Mouse (Mus musculus) forebrain, embryonic 13.5 days (tissue): Measurements from ENCODE around the gene Pcgf1. TPM values are rescaled to one million over a fixed set of nuclear protein-coding genes. Genes with fewer than 3 reads are reported as not detected.

ENCODE experiments used
- ATAC-seq: fragments of 200-750 bp; cut with Nextera tagmentation; 2 replicates; pipeline ENCODE4 v1.8.0; 2017
- H3K27ac ChIP-seq: fragments of 300-500 bp; sonication (generic); 2 replicates; pipeline ENCODE4 v1.5.1; 2015; ENCODE audit warnings: inconsistent platforms, mild to moderate bottlenecking, moderate library complexity
- H3K27me3 ChIP-seq: fragments of 300-500 bp; sonication (generic); 2 replicates; pipeline ENCODE4 v1.6.1; 2015; ENCODE audit warnings: mild to moderate bottlenecking, inconsistent platforms
- H3K36me3 ChIP-seq: fragments of 300-500 bp; sonication (generic); 2 replicates; pipeline ENCODE4 v1.6.1; 2015; ENCODE audit warnings: mild to moderate bottlenecking, inconsistent platforms; ENCODE audit not compliant: poor library complexity, severe bottlenecking
- H3K4me1 ChIP-seq: fragments of 300-500 bp; sonication (generic); 2 replicates; pipeline ENCODE4 v1.6.1; 2015; ENCODE audit warnings: inconsistent platforms
- H3K4me2 ChIP-seq: fragments of 300-500 bp; sonication (generic); 2 replicates; pipeline ENCODE4 v1.6.1; 2015; ENCODE audit warnings: inconsistent platforms, mild to moderate bottlenecking, moderate library complexity
- H3K4me3 ChIP-seq: fragments of 300-500 bp; sonication (generic); 2 replicates; pipeline ENCODE4 v1.5.1; 2015; ENCODE audit warnings: mild to moderate bottlenecking, inconsistent platforms
- H3K9ac ChIP-seq: fragments of 300-500 bp; sonication (generic); 2 replicates; pipeline ENCODE4 v1.6.1; 2015; ENCODE audit warnings: mild to moderate bottlenecking, inconsistent platforms
- H3K9me3 ChIP-seq: fragments of 300-500 bp; sonication (generic); replicated peaks from 2 replicates; pipeline ENCODE4 v1.6.1; 2016; ENCODE audit warnings: inconsistent platforms
- WGBS: fragments of 180-500 bp; shearing (Covaris S2); methylation state at CpG from one replicate; pipeline ENCODE4 v1.1.7; 2015; 5-methylcytosine and 5-hydroxymethylcytosine counted together
- microRNA counts: library from miRNA; unstranded; fragments of <30 nt; microRNA quantifications from one replicate; lab custom pipeline; 2016
- microRNA-seq: library from miRNA; unstranded; fragments of <30 nt; microRNA quantifications from one replicate; pipeline ENCODE4, GENCODE M21; 2016
- polyA plus RNA-seq: library from polyadenylated mRNA; unstranded; fragments of >200 nt; fragmentation: Nextera tagmentation; extraction: Ambion mirVana; gene quantifications from 2 replicates; pipeline ENCODE4 v1.2.1, GENCODE M21; 2015

The Pcgf1 gene
- polyA plus RNA-seq, 1 experiment from 2014 or later: 46.5 TPM

- peak within 1 kb of the TSS; percentile 99 for H3K27ac ChIP-seq
- H3K4me1 ChIP-seq: peaks cover 76% of the 10 kb centered on the region
- H3K36me3 ChIP-seq: peaks cover 32% of the 10 kb centered on the region
- ATAC-seq: peak; percentile 95
- peak within 1 kb of the TSS; percentile 79 for H3K4me3 ChIP-seq
- H3K27me3 ChIP-seq: no peaks in the 10 kb centered on the region
- no peaks in the 10 kb centered on the region for H3K9me3 ChIP-seq
- under 1% methylated on average over 38 of the region's 38 CpGs for WGBS
- H3K4me2 ChIP-seq: peak within 1 kb of the TSS; percentile 96
- H3K9ac ChIP-seq: peak within 1 kb of the TSS; percentile 96
These were observed 43.5 kb downstream of the Pcgf1 start, which contains the start of gene Wbp1 for GRCm38 (mm10) chr6:83120930-83121862. Gene Wbp1 (minus strand): TSS chr6:83121559.

GRCm38 (mm10) chr6:83121863-83122710 lies 44.4 kb downstream of the Pcgf1 start:
- peak; percentile 11 for ATAC-seq
- H3K4me3 ChIP-seq: peak overlapping the region; percentile 79
- H3K9me3 ChIP-seq: no peaks in the 10 kb centered on the region
- H3K27ac ChIP-seq: peak overlapping the region; percentile 99
- no peaks in the 10 kb centered on the region for H3K27me3 ChIP-seq
- peaks cover 27% of the 10 kb centered on the region for H3K36me3 ChIP-seq
- peak overlapping the region; percentile 96 for H3K4me2 ChIP-seq
- 1% methylated on average over 51 of the region's 52 CpGs for WGBS
- H3K4me1 ChIP-seq: peaks cover 67% of the 10 kb centered on the region
- peak overlapping the region; percentile 96 for H3K9ac ChIP-seq

- Histone ChIP-seq H3K4me2 (peak overlapping the region; percentile 96), H3K27me3 (no peaks in the 10 kb centered on the region), H3K27ac (peak overlapping the region; percentile 99; the same call in 1 of the 2 replicates), H3K9ac (peak overlapping the region; percentile 96), H3K9me3 (no peaks in the 10 kb centered on the region), H3K4me1 (peaks cover 60% of the 10 kb centered on the region), H3K36me3 (peaks cover 19% of the 10 kb centered on the region), H3K4me3 (no peak overlapping the region)
- WGBS: 83% methylated on average over 5 of the region's 5 CpGs
- ATAC-seq: no peak
These were observed 45.3 kb downstream of the Pcgf1 start for GRCm38 (mm10) chr6:83122961-83123360.

GRCm38 (mm10) chr6:83124851-83125312 lies 47.2 kb downstream of the Pcgf1 start:
- H3K9ac ChIP-seq: peak overlapping the region; percentile 77
- peak overlapping the region; percentile 40 for H3K27ac ChIP-seq
- H3K4me2 ChIP-seq: peak overlapping the region; percentile 91
- peaks cover 42% of the 10 kb centered on the region for H3K4me1 ChIP-seq
- under 1% methylated on average over 30 of the region's 30 CpGs for WGBS
- peak overlapping the region; percentile 72 for H3K4me3 ChIP-seq
- no peaks in the 10 kb centered on the region for H3K9me3 ChIP-seq
- H3K27me3 ChIP-seq: no peaks in the 10 kb centered on the region
- ATAC-seq: peak; percentile 12
- no peaks in the 10 kb centered on the region for H3K36me3 ChIP-seq

GRCm38 (mm10) chr6:83125331-83125730 lies 47.7 kb downstream of the Pcgf1 start, which contains the start of gene Ino80b:
Gene Ino80b (minus strand): TSS chr6:83125431.
- H3K27me3 ChIP-seq: no peaks in the 10 kb centered on the region
- ATAC-seq: no peak
- no peaks in the 10 kb centered on the region for H3K9me3 ChIP-seq
- H3K36me3 ChIP-seq: no peaks in the 10 kb centered on the region
- H3K4me1 ChIP-seq: peaks cover 38% of the 10 kb centered on the region
- peak within 1 kb of the TSS; percentile 72 for H3K4me3 ChIP-seq
- peak within 1 kb of the TSS; percentile 77 for H3K9ac ChIP-seq
- H3K27ac ChIP-seq: peak within 1 kb of the TSS; percentile 40
- peak within 1 kb of the TSS; percentile 91 for H3K4me2 ChIP-seq
- WGBS: 15% methylated on average over 5 of the region's 5 CpGs

- Histone ChIP-seq H3K36me3 (no peaks in the 10 kb centered on the region), H3K9me3 (no peaks in the 10 kb centered on the region), H3K27ac (no peak overlapping the region), H3K9ac (no peak overlapping the region), H3K4me3 (no peak overlapping the region), H3K27me3 (no peaks in the 10 kb centered on the region), H3K4me2 (no peak overlapping the region), H3K4me1 (peaks cover 26% of the 10 kb centered on the region)
- no peak for ATAC-seq
- WGBS: 96% methylated on average over 5 of the region's 5 CpGs
These were observed 49.8 kb downstream of the Pcgf1 start for GRCm38 (mm10) chr6:83127419-83127818.

MicroRNA genes within 50 kb of the gene (microRNA counts, 519-probe panel; counts per million panel counts)
- 177 counts per million, percentile 53 among the panel's probes with 10 or more counts for microRNA mmu-miR-3470a+mmu-miR-3470b (lab: Ali Mortazavi, UCI)

Small RNA genes within 50 kb of the gene (microRNA-seq; reads per million reads assigned to microRNA genes)
- gene Mir3470a (not detected), gene Mir7040 (not detected)

Other genes starting within 250 kb of the Pcgf1 start
- 5.9 and 7.3 TPM in 2 replicates for gene Sema4f, start 138.1 kb upstream of the Pcgf1 start, polyA plus RNA-seq
- not detected in 2 replicates for gene M1ap, start 131.0 kb upstream of the Pcgf1 start, polyA plus RNA-seq
- 2.8 and 3.8 TPM in 2 replicates for gene Dok1, start 44.4 kb upstream of the Pcgf1 start, polyA plus RNA-seq
- 5.4 and 6.2 TPM in 2 replicates for gene Loxl3, start 43.7 kb upstream of the Pcgf1 start, polyA plus RNA-seq
- gene Aup1, start 23.3 kb upstream of the Pcgf1 start, polyA plus RNA-seq: 144 and 154 TPM in 2 replicates
- gene Htra2, start 22.6 kb upstream of the Pcgf1 start, polyA plus RNA-seq: 60.6 and 65.8 TPM in 2 replicates
- gene Dqx1, start 20.0 kb upstream of the Pcgf1 start, polyA plus RNA-seq: 0.53 and 0.59 TPM in 2 replicates
- not detected in 2 replicates for gene Tlx2, start 7.6 kb upstream of the Pcgf1 start, polyA plus RNA-seq
- 0.46 TPM in 1 of 2 replicates, not detected in the other for gene Lbx2, start 8.5 kb downstream of the Pcgf1 start, polyA plus RNA-seq
- 3.5 and 4.0 TPM in 2 replicates for gene Ccdc142, start 23.7 kb downstream of the Pcgf1 start, polyA plus RNA-seq
- 2.3 and 2.6 TPM in 2 replicates for gene Gm42688, start 23.7 kb downstream of the Pcgf1 start, polyA plus RNA-seq
- 141 and 151 TPM in 2 replicates for gene Mrpl53, start 31.2 kb downstream of the Pcgf1 start, polyA plus RNA-seq
- 13.5 and 19.2 TPM in 2 replicates for gene Mogs, start 37.6 kb downstream of the Pcgf1 start, polyA plus RNA-seq
- gene Wbp1, start 43.7 kb downstream of the Pcgf1 start, polyA plus RNA-seq: 239 and 249 TPM in 2 replicates
- 13.2 and 13.3 TPM in 2 replicates for gene Ino80b, start 47.6 kb downstream of the Pcgf1 start, polyA plus RNA-seq
- 10.4 and 10.5 TPM in 2 replicates for gene Rtkn, start 57.6 kb downstream of the Pcgf1 start, polyA plus RNA-seq
- 17.5 and 18.4 TPM in 2 replicates for gene Wdr54, start 78.5 kb downstream of the Pcgf1 start, polyA plus RNA-seq
- gene 1700003E16Rik, start 78.5 kb downstream of the Pcgf1 start, polyA plus RNA-seq: 2.7 and 3.6 TPM in 2 replicates
- 108 and 113 TPM in 2 replicates for gene Dctn1, start 88.1 kb downstream of the Pcgf1 start, polyA plus RNA-seq
- 0.34 and 0.62 TPM in 2 replicates for gene Slc4a5, start 142.0 kb downstream of the Pcgf1 start, polyA plus RNA-seq
- gene Mthfd2, start 248.0 kb downstream of the Pcgf1 start, polyA plus RNA-seq: 29.4 and 32.5 TPM in 2 replicates
- gene Mob1a, start 248.1 kb downstream of the Pcgf1 start, polyA plus RNA-seq: 35.7 and 39.3 TPM in 2 replicates